Mouse (Mus musculus) heart, embryonic 11.5 days (tissue): Measurements from ENCODE around the gene Syne4. TPM values are rescaled to one million over a fixed set of nuclear protein-coding genes. Genes with fewer than 3 reads are reported as not detected.

Source experiments
- ATAC-seq: fragments of 200-750 bp; cut with Nextera tagmentation; replicated peaks from 2 replicates; pipeline ENCODE4 v1.8.0; 2017; ENCODE audit warnings: moderate library complexity; ENCODE audit not compliant: insufficient number of reproducible peaks, low FRiP score, low TSS enrichment
- H3K27ac ChIP-seq: fragments of 300-500 bp; sonication (generic); 2 replicates; pipeline ENCODE4 v1.5.1; 2014; ENCODE audit warnings: mild to moderate bottlenecking, low read depth, low read length
- H3K27me3 ChIP-seq: fragments of 300-500 bp; sonication (generic); 2 replicates; pipeline ENCODE4 v1.6.1; 2014; ENCODE audit warnings: mild to moderate bottlenecking, low read length, mixed read lengths; ENCODE audit not compliant: control insufficient read depth, insufficient read depth
- H3K36me3 ChIP-seq: fragments of 300-500 bp; sonication (generic); 2 replicates; pipeline ENCODE4 v1.6.1; 2014; ENCODE audit warnings: mild to moderate bottlenecking, low read length, moderate library complexity, mixed read lengths; ENCODE audit not compliant: control insufficient read depth, insufficient read depth
- H3K4me1 ChIP-seq: fragments of 300-500 bp; sonication (generic); 2 replicates; pipeline ENCODE4 v1.6.1; 2014; ENCODE audit warnings: low read length; ENCODE audit not compliant: control insufficient read depth, insufficient read depth
- H3K4me2 ChIP-seq: fragments of 300-500 bp; sonication (generic); 2 replicates; pipeline ENCODE4 v1.6.1; 2014; ENCODE audit warnings: mild to moderate bottlenecking, moderate library complexity
- H3K4me3 ChIP-seq: fragments of 300-500 bp; sonication (generic); 2 replicates; pipeline ENCODE4 v1.5.1; 2014; ENCODE audit warnings: low read depth, low read length
- H3K9ac ChIP-seq: fragments of 300-500 bp; sonication (generic); 2 replicates; pipeline ENCODE4 v1.6.1; 2014; ENCODE audit warnings: mild to moderate bottlenecking, low read depth, low read length, moderate library complexity
- H3K9me3 ChIP-seq: fragments of 300-500 bp; sonication (generic); replicated peaks from 2 replicates; pipeline ENCODE4 v1.6.1; 2016; ENCODE audit warnings: low read length; ENCODE audit not compliant: control insufficient read depth
- WGBS: fragments of 180-500 bp; shearing (Covaris S2); extraction: QIAGEN DNeasy Blood & Tissue Kit; methylation state at CpG from one replicate; pipeline ENCODE4 v1.1.7; 2014; ENCODE audit not compliant: insufficient replicate concordance; 5-methylcytosine and 5-hydroxymethylcytosine counted together
- polyA plus RNA-seq: library from polyadenylated mRNA; unstranded; fragments of >200 nt; fragmentation: Nextera tagmentation; extraction: Ambion mirVana; gene quantifications from 2 replicates; pipeline ENCODE4 v1.2.1, GENCODE M21; 2014

Syne4 gene
- polyA plus RNA-seq, 1 experiment from 2014 or later = 18.1 TPM

DNA sequence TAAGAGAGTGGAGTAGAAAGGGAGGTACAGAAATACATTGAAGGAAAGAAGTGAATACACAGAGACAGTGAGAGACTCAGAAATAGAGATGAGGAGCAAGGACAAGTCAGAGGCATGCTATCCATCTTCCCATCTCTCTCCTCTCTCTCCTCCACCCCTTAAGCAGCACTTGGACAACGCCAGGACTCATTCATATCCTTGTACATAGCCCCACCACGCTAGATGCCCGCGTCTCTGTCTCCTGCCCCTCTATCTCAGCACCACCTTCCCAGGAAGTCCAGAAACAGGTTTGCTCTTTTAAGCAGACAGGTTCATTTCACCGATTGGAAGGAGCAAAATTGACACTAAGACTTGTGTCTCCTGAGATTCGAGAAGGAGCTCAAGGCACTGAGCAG lies 48.7 kb downstream of the Syne4 start:
- ATAC-seq = no peak
- Histone ChIP-seq H3K27me3 (peaks cover 26% of the 10 kb centered on the region), H3K9ac (peak overlapping the region; percentile 83), H3K36me3 (no peaks in the 10 kb centered on the region; the same call in 1 of the 2 replicates), H3K4me3 (peak overlapping the region; percentile 65), H3K27ac (no peak overlapping the region), H3K9me3 (no peaks in the 10 kb centered on the region), H3K4me1 (no peaks in the 10 kb centered on the region; the same call in 1 of the 2 replicates), H3K4me2 (peak overlapping the region; percentile 88)
- WGBS = 62% methylated on average over 6 of the region's 6 CpGs

DNA sequence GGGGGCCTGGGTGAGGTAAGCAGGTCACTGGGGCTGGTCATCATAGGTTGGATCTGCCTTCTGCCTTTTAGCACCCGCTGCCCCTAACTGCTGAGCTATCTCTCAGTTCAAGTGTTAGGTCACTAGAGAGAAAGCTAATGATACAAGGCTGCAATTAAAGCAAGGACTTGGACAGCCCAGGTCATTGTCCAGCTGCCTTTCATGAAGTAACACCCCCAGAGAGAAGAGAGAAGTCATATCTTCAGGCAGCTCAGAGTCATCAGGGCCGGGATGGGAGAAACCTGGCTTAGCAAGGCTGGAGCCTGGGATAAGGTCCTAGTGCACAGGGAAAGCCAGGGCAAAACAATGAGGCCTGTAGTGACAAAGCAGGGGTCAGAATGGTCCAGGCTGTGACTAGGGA lies 52.9 kb downstream of the Syne4 start:
- Histone ChIP-seq H3K9me3 (no peaks in the 10 kb centered on the region), H3K27me3 (peaks cover 12% of the 10 kb centered on the region), H3K4me3 (no peak overlapping the region), H3K4me1 (no peaks in the 10 kb centered on the region; the same call in 1 of the 2 replicates), H3K36me3 (no peaks in the 10 kb centered on the region), H3K9ac (no peak overlapping the region), H3K27ac (no peak overlapping the region), H3K4me2 (no peak overlapping the region)
- WGBS = 63% methylated on average over 2 of the region's 2 CpGs
- ATAC-seq = no peak

Other genes starting within 250 kb of the Syne4 start
- gene Zfp82, start 241.9 kb upstream of the Syne4 start, polyA plus RNA-seq = 4.1 TPM in 2 replicates
- gene Gm26920, start 224.4 kb upstream of the Syne4 start, polyA plus RNA-seq = 0.26 and 0.96 TPM in 2 replicates
- gene Zfp566, start 224.3 kb upstream of the Syne4 start, polyA plus RNA-seq = 7.4 and 8.1 TPM in 2 replicates
- 87.2 and 96.0 TPM in 2 replicates for gene Zfp260, start 220.0 kb upstream of the Syne4 start, polyA plus RNA-seq
- 5.3 and 5.8 TPM in 2 replicates for gene Zfp382, start 192.9 kb upstream of the Syne4 start, polyA plus RNA-seq
- gene Zfp146, start 145.1 kb upstream of the Syne4 start, polyA plus RNA-seq = 6.6 and 10.4 TPM in 2 replicates
- gene Cox7a1, start 130.7 kb upstream of the Syne4 start, polyA plus RNA-seq = 309 and 324 TPM in 2 replicates
- 64.6 and 71.7 TPM in 2 replicates for gene Capns1, start 116.0 kb upstream of the Syne4 start, polyA plus RNA-seq
- 120 and 126 TPM in 2 replicates for gene Polr2i, start 82.9 kb upstream of the Syne4 start, polyA plus RNA-seq
- 184 and 185 TPM in 2 replicates for gene Tbcb, start 82.5 kb upstream of the Syne4 start, polyA plus RNA-seq
- not detected in 2 replicates for gene Ovol3, start 79.1 kb upstream of the Syne4 start, polyA plus RNA-seq
- 0.20 and 0.38 TPM in 2 replicates for gene Thap8, start 34.7 kb upstream of the Syne4 start, polyA plus RNA-seq
- 7.7 and 9.9 TPM in 2 replicates for gene Wdr62, start 34.4 kb upstream of the Syne4 start, polyA plus RNA-seq
- gene Clip3, start 23.1 kb upstream of the Syne4 start, polyA plus RNA-seq = 18.6 and 22.1 TPM in 2 replicates
- 65.5 and 66.1 TPM in 2 replicates for gene Alkbh6, start 6.1 kb upstream of the Syne4 start, polyA plus RNA-seq
- gene E130208F15Rik, start 6.9 kb downstream of the Syne4 start, polyA plus RNA-seq = not detected in 2 replicates
- 14.6 and 16.6 TPM in 2 replicates for gene Sdhaf1, start 9.1 kb downstream of the Syne4 start, polyA plus RNA-seq
- gene Lrfn3, start 48.0 kb downstream of the Syne4 start, polyA plus RNA-seq = 1.4 and 1.5 TPM in 2 replicates
- gene Tyrobp, start 99.0 kb downstream of the Syne4 start, polyA plus RNA-seq = 8.9 and 9.2 TPM in 2 replicates
- gene Hcst, start 105.0 kb downstream of the Syne4 start, polyA plus RNA-seq = 0.53 and 0.99 TPM in 2 replicates
- 1.0 and 1.4 TPM in 2 replicates for gene Nfkbid, start 106.9 kb downstream of the Syne4 start, polyA plus RNA-seq
- gene Aplp1, start 130.7 kb downstream of the Syne4 start, polyA plus RNA-seq = 34.9 and 37.8 TPM in 2 replicates
- 1.5 and 3.7 TPM in 2 replicates for gene Kirrel2, start 142.9 kb downstream of the Syne4 start, polyA plus RNA-seq
- 0.10 and 0.37 TPM in 2 replicates for gene Nphs1, start 143.5 kb downstream of the Syne4 start, polyA plus RNA-seq
- 0.37 TPM in 1 of 2 replicates, not detected in the other for gene Prodh2, start 178.8 kb downstream of the Syne4 start, polyA plus RNA-seq
- 6.0 and 7.2 TPM in 2 replicates for gene Arhgap33, start 220.3 kb downstream of the Syne4 start, polyA plus RNA-seq
- gene Hspb6, start 237.4 kb downstream of the Syne4 start, polyA plus RNA-seq = 10.7 and 12.5 TPM in 2 replicates
- 10.3 and 12.7 TPM in 2 replicates for gene Proser3, start 237.5 kb downstream of the Syne4 start, polyA plus RNA-seq
- 33.6 and 34.8 TPM in 2 replicates for gene Lin37, start 245.0 kb downstream of the Syne4 start, polyA plus RNA-seq
- gene U2af1l4, start 248.5 kb downstream of the Syne4 start, polyA plus RNA-seq = 87.6 and 91.2 TPM in 2 replicates
- gene Gm49396, start 248.5 kb downstream of the Syne4 start, polyA plus RNA-seq = 5.4 and 5.5 TPM in 2 replicates
- gene Psenen, start 248.8 kb downstream of the Syne4 start, polyA plus RNA-seq = 102 and 107 TPM in 2 replicates